Mouse (Mus musculus) layer of hippocampus, adult 2 months (tissue): ENCODE measurements around the gene Fbxw9. TPM values are rescaled to one million over a fixed set of nuclear protein-coding genes. Genes with fewer than 3 reads are reported as not detected.

ENCODE experiments used
- DNase-seq, 2 experiments: peaks; one replicate each; pipeline ENCODE4 v3.0.0; 2022; ENCODE audit warnings: low spot score in 2 of 2
- H3K27ac ChIP-seq: fragments of 200-600 bp; 2 replicates; pipeline ENCODE4 v1.8.1; 2022
- H3K4me3 ChIP-seq: fragments of 200-600 bp; 2 replicates; pipeline ENCODE4 v1.8.1; 2022; ENCODE audit warnings: mild to moderate bottlenecking
- CTCF ChIP-seq: fragments of 200-600 bp; conservative IDR thresholded peaks from 2 replicates; pipeline ENCODE4 v1.8.1; 2022; ENCODE audit warnings: antibody characterized with exemption, mild to moderate bottlenecking, moderate library complexity
- microRNA-seq, 2 experiments: library from miRNA; unstranded; fragments of <30 nt; microRNA quantifications; one replicate each; pipeline ENCODE4 v1.2.0; 2021
- total RNA-seq, 2 experiments: library from RNA; stranded (reverse); gene quantifications; 2 replicates each; pipeline ENCODE4 v1.2.3; 2021

Fbxw9 gene
- total RNA-seq, 2 experiments from 2014 or later, result 22.6 to 23.5 TPM

DNA sequence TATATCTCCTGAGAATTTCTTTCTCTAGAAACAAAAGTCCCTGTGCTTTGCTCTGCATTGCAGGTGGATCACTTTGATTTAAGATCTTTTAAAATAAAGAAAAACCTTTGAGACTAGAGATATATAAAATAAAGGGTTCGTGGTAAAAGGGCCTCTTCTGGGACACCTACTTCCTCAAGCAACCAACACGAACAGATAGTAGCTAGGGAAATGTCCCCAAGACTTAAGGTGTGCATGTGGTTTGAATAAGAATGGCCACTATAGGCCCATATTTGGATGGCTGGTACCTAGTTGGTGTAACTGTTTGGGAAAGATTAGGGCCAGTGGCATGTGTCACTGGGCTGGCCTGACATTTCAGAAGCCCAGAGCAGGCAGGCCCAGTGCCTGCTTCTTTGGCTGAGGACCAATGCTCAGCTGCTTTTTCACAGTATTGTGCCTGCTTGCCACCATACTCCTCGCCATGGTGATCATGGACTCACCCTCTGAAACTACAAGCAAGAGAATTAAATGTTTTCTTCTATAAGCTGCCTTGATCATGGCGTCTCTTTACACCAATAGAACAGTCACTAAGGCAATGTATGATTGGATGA, 40.3 kb downstream of the Fbxw9 start:
- no peak overlapping the region for H3K4me3 ChIP-seq
- no peak overlapping the region for H3K27ac ChIP-seq
- no peak for DNase-seq
- TF ChIP-seq CTCF, result no peak

DNA sequence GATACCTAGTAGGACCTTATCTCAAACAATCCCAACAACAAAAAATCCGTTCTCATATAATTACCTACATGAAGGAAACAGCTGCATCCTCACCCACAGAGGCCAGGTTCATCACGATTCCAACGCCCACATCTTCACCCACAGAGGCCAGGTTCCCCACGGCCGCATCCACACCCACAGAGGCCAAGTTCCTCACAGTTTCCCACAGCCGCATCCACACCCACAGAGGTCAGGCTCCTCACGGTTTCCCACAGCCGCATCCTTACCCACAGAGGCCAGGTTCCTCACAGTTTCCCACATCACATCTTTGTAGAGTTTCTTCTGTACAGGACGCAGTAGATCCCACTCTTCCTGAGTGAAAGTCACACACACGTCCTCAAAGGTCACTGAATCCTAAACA, 53.4 kb downstream of the Fbxw9 start:
- no peak for TF ChIP-seq CTCF
- Histone ChIP-seq H3K4me3 (no peak overlapping the region), H3K27ac (no peak overlapping the region)
- no peak for DNase-seq

DNA sequence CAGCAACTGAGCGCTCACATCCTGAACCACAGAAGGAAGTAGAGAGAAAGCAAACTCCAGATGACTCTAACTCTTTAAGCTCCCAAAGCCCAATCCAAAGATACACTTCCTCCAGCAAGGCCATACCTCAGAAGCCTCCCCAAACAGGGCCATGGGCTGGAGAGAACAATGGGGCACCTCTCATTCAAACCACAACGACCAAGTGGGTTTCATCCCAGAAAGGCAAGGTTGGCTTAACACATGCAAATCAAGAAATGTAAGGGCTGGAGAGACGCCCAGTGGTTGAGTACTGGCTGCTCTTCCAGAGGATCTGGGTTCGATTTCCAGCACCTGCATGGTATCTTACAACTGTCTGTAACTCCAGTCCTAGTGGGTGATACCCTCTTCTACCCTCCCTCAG, 55.6 kb downstream of the Fbxw9 start:
- DNase-seq, result no peak
- Histone ChIP-seq H3K27ac (no peak overlapping the region), H3K4me3 (no peak overlapping the region)
- TF ChIP-seq CTCF, result no peak

Small RNAs within 50 kb of the gene (microRNA-seq; reads per million reads assigned to microRNA genes)
- gene Gm23388 (0.18 to 0.32 reads per million in 2 experiments), gene Mir7070 (2.6 reads per million in 2 experiments)

Other genes with a start within 250 kb of the Fbxw9 start
- gene Dand5, start 237.2 kb upstream of the Fbxw9 start, total RNA-seq, result 10 to 100 TPM; 11.9 TPM
- 10 to 100 TPM; 23.3 to 26.1 TPM for gene Gadd45gip1, start 228.5 kb upstream of the Fbxw9 start, total RNA-seq
- gene Rad23a, start 219.4 kb upstream of the Fbxw9 start, total RNA-seq, result 10 to 100 TPM; 63.4 to 75.9 TPM
- 100 to 1,000 TPM; 457 to 504 TPM for gene Calr, start 213.1 kb upstream of the Fbxw9 start, total RNA-seq
- 10 to 100 TPM; 49.7 to 58.0 TPM for gene Farsa, start 203.1 kb upstream of the Fbxw9 start, total RNA-seq
- 10 to 100 TPM; 17.6 to 19.8 TPM for gene Syce2, start 187.9 kb upstream of the Fbxw9 start, total RNA-seq
- 10 to 100 TPM; 37.5 to 41.2 TPM for gene Gcdh, start 166.1 kb upstream of the Fbxw9 start, total RNA-seq
- gene Klf1, start 158.1 kb upstream of the Fbxw9 start, total RNA-seq, result not detected
- 1 to 10 TPM; 3.9 to 5.7 TPM for gene Dnase2a, start 151.5 kb upstream of the Fbxw9 start, total RNA-seq
- gene Mast1, start 122.7 kb upstream of the Fbxw9 start, total RNA-seq, result 10 to 100 TPM; 78.9 to 85.5 TPM
- gene Rtbdn, start 113.1 kb upstream of the Fbxw9 start, total RNA-seq, result 1 to 10 TPM; 1.1 TPM
- gene Gm49661, start 90.6 kb upstream of the Fbxw9 start, total RNA-seq, result not detected
- gene Prdx2, start 90.5 kb upstream of the Fbxw9 start, total RNA-seq, result 100 to 1,000 TPM; 323 to 345 TPM
- gene Rnaseh2a, start 90.3 kb upstream of the Fbxw9 start, total RNA-seq, result 10 to 100 TPM; 43.0 to 46.9 TPM
- gene Junb, start 81.3 kb upstream of the Fbxw9 start, total RNA-seq, result 10 to 100 TPM; 57.7 to 63.0 TPM
- 1 to 10 TPM; 9.2 to 10.0 TPM for gene Hook2, start 69.5 kb upstream of the Fbxw9 start, total RNA-seq
- not detected for gene Best2, start 45.5 kb upstream of the Fbxw9 start, total RNA-seq
- gene Asna1, start 34.8 kb upstream of the Fbxw9 start, total RNA-seq, result 100 to 1,000 TPM; 119 to 122 TPM
- gene Trir, start 33.2 kb upstream of the Fbxw9 start, total RNA-seq, result 100 to 1,000 TPM; 125 to 136 TPM
- gene Tnpo2, start 23.1 kb upstream of the Fbxw9 start, total RNA-seq, result 100 to 1,000 TPM; 170 to 175 TPM
- gene Gm5741, start 7.9 kb downstream of the Fbxw9 start, total RNA-seq, result not detected
- gene Dhps, start 11.7 kb downstream of the Fbxw9 start, total RNA-seq, result 10 to 100 TPM; 63.4 to 70.6 TPM
- gene Wdr83os, start 20.7 kb downstream of the Fbxw9 start, total RNA-seq, result 10 to 100 TPM; 60.8 to 66.3 TPM
- gene Wdr83, start 21.3 kb downstream of the Fbxw9 start, total RNA-seq, result 10 to 100 TPM; 26.7 to 29.0 TPM
- gene Man2b1, start 23.2 kb downstream of the Fbxw9 start, total RNA-seq, result 10 to 100 TPM; 32.9 to 37.5 TPM
- gene Zfp791, start 63.0 kb downstream of the Fbxw9 start, total RNA-seq, result 1 to 10 TPM; 7.8 to 8.6 TPM
- gene Cks1brt, start 91.9 kb downstream of the Fbxw9 start, total RNA-seq, result not detected
- gene Olfr371, start 165.9 kb downstream of the Fbxw9 start, total RNA-seq, result not detected
- gene Orc6, start 239.6 kb downstream of the Fbxw9 start, total RNA-seq, result 10 to 100 TPM; 30.4 to 30.6 TPM
- 100 to 1,000 TPM; 127 TPM for gene Vps35, start 239.7 kb downstream of the Fbxw9 start, total RNA-seq